Mouse (Mus musculus) fibroblast of lung, adult 2 months (primary cell): Measurements from ENCODE around the gene Cstad.

Source experiments
- DNase-seq: peaks from one replicate; pipeline ENCODE4 v3.0.0-alpha.2; 2011; ENCODE audit warnings: low read depth

The Cstad gene

DNA sequence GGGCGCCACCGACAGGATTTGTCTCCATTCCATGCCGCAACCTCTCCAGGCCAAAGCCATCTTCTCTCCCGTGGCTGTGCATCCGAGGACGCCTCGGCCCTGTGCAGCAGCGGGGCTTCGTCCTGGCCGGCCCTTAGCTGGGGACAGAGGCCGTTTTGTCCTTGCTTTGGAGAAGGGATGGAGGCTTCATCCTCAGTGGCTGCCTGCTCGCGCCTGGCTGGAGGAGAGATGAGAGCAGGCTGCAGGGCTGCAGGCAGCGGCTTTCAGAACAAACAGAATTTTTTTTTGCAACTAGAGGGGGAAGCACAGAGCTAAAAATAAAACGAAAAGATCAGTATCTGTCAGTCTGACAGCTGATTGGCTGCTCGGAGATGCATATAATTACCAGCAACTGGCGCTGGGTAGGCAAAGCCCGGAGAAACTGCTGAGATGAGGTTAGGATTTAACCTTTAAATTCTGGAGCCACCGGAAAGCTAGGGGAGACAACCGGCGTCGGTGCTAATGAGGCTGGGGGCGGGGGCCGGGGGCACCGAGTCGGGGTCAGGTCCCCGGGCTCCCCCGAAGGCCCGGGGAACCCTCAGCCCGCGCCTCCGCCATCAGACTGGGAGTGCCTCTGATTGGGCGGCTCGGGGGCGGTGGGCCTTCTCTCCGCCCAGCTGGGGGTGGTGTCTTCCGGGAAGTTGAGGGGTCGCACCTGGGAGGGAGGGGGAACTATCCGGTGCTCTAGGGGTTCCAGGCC lies at the start of gene Cstad:
Gene Cstad (plus strand): TSS at position 400 of the 739 bp plus-strand sequence.
- DNase-seq, result no peak

DNA sequence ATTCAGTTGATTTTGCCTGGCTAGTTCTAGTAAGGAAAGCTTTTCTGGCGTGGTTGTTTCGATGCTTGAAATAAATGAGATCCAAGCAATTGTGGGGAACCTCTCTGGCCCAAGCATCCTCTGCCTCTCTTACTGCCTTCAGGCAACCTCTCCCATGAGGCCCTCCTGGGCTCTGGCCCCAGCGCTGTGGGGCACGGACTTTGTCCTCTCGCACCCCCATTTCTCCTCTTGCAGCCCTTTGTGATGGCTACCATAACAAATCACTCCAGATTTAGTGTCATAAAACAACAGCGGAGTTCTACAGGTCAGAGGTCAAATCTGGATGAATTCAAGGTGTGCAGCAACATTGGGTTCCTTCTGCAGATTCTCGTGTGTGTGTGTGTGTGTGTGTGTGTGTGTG lies 49.1 kb upstream of the Cstad start:
- DNase-seq, result no peak

DNA sequence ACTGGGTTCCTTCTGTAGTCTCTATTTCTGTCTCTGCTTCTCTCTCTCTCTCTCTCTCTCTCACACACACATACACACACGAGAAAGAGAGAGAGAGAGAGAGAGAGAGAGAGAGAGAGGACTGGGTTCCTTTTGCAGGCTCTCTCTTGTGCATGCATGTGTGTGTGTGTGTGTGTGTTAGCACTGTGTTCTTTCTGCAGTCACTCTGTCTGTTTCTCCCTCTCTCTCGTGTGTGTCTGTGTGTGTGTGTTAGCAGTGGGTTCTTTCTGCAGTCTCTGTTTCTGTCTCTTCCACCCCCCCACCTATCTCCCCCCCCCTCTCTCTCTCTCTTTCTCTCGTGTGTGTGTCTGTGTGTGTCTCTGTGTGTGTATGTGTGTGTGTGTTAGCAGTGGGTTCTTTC lies 48.6 kb upstream of the Cstad start:
- DNase-seq, result no peak

GRCm38 (mm10) chr2:30547455-30548217 lies 47.2 kb upstream of the Cstad start:
- DNase-seq, result no peak

- no peak for DNase-seq
Observed at GRCm38 (mm10) chr2:30551579-30551978, 43.3 kb upstream of the Cstad start.

GRCm38 (mm10) chr2:30553851-30554540 lies 40.8 kb upstream of the Cstad start:
- peak; percentile 17 for DNase-seq

GRCm38 (mm10) chr2:30555257-30555656 lies 39.6 kb upstream of the Cstad start:
- DNase-seq, result no peak

DNA sequence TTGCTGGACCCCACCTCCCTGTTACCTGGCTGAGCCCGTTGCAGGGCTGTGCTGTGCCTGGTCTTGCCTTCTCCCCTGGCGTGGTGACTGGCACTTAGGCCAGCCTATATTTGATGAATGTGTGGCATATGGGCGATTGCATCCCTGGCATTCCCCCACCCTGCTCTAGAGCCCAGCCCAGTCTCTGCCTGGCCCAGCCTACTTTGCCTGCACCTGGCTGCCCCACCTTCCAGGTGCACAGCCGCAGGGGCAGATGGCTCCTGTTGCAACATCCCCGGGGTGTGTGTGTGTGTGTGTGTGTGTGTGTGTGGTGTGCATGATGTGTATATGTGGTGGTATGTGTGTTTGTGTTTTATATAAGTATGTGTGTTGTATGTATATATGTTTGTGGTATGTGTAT lies 38.3 kb upstream of the Cstad start:
- DNase-seq, result no peak

DNA sequence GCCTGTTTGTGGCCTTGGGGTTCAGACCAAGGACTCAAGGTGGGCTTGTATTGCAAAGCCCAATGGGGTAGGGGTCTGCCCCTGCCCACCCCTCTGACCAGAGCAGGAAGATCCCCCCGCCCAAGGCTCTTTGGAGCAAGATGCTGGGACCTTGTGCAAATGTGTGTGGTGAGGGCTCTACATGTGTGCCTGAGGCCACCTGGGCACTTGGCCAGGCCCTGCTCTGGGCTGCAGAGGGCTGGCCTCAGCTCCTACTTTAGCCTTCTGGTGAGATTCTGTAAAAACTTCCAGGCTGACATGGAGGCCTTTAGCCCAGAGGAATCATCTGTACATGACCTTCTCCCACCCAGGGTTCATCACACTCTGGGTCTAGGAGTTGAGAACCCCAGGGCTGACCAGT lies 35.3 kb upstream of the Cstad start:
- DNase-seq, result no peak

- no peak for DNase-seq
Observed at GRCm38 (mm10) chr2:30562553-30562952, 32.3 kb upstream of the Cstad start.

DNA sequence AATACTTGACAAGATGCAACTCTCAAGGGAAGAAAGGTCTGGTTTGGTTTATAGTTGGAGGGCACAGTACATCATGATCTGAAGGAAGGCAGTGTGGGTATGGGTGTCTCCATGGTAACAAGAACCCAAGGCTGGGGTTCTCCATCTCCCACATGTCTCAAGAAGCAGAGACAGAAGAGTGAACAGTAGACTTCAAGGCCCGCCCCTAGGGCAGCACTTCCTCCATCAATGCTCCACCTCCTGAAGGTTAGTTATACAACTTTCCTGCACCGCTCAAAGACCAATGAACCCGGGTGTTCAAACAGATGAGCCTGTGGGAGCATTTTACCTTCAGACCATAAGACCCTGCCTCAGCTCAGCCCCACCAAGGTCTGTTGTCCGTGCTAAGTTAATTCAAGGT lies 23.2 kb upstream of the Cstad start:
- DNase-seq, result no peak

- DNase-seq, result no peak
Observed at GRCm38 (mm10) chr2:30573522-30573921, 21.3 kb upstream of the Cstad start.

- DNase-seq, result no peak
Observed at GRCm38 (mm10) chr2:30577010-30577409, 17.8 kb upstream of the Cstad start.

DNA sequence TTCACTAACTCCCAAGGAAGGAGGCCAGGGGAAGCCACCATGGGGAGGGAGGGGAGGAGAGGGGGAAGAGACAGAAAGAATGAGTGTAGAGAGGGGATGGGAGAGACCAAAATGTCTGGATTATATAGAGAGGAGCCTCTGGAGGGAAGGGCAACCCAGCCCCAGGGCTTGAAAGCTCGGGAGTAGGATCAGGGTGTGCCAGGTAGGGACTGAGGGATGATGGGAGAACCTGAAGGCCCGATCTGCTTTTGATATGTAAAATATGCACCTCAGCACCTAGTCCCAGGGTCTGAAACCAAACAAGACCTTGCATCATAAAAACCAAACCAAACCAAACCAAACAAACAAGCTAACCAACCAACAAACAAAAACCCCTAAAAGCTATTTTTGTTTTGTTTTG lies 16.8 kb upstream of the Cstad start:
- DNase-seq, result no peak

DNA sequence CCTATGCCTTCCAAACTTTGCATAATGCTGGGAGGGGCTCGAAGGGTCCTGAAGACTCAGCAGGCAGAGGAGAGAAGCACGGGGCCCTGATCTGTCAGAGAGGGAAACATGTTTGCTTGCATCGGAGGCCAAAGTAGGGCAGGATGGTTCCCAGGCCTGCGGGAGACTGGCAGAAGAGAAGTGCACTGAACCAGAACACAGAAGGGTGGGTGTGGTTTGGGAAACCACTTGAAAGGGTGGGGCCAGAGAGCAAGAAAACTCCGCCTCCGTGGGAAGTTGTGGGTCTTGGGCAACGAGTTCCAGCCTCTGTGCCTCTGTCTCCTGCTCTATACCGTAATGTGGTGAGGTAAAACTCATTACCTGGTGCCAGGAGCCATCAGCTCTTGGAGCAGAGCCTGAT lies 7.7 kb upstream of the Cstad start:
- DNase-seq, result no peak

GRCm38 (mm10) chr2:30587671-30588070 lies 7.2 kb upstream of the Cstad start:
- DNase-seq, result no peak

GRCm38 (mm10) chr2:30588985-30589511 lies 5.8 kb upstream of the Cstad start:
- DNase-seq, result no peak

DNA sequence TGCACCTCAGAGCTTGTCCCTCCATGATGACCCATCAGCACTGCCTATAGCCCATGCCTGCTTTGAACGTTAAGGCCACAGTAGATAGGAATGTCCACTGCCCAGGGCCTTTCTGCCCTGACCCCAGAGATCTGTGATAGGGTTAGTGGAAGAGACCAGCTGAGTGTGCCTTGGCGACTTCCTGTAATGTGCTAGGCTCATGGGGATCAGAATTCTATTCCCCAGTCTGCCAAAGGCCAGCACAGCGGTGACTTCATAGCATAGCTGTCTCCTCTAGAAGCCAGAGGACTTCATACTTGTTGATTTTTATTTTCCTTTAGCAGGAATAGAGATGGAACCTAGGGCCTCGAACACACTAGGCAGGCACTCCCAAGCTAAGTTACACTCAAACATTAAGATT lies 5.1 kb upstream of the Cstad start:
- no peak for DNase-seq

DNA sequence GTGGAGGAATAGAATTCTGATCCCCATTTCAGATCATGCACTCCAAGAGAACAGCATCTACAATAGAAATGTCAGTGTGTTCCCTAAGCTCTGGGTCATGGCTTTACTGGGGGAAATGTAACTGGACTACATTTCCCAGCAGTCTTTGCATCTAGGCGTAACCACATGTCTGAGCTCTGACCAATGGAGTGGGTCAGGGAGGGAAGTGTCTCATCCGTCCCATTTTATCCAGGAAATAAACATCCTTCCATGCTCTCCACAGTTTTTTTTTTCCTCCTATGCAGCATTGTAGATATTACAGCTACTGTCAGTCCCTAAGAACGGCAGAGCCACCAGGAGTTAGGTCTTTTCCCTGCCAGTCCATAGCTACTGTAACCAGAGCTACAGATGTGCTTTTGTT lies 3.9 kb upstream of the Cstad start:
- DNase-seq, result no peak

- no peak for DNase-seq
Observed at GRCm38 (mm10) chr2:30592391-30592790, 2.4 kb upstream of the Cstad start.

- no peak for DNase-seq
Observed at GRCm38 (mm10) chr2:30592951-30593350, 1.9 kb upstream of the Cstad start.

- DNase-seq, result no peak
Observed at GRCm38 (mm10) chr2:30593636-30594310, 1.1 kb upstream of the Cstad start.
